Mouse (Mus musculus): ENCODE data around the gene Gpr137. TPM values are rescaled to one million over a fixed set of nuclear protein-coding genes. Genes with fewer than 3 reads are reported as not detected.

Gene Gpr137
- polyA plus RNA-seq, 1 experiment from 2014 or later: 20.0 TPM

DNA sequence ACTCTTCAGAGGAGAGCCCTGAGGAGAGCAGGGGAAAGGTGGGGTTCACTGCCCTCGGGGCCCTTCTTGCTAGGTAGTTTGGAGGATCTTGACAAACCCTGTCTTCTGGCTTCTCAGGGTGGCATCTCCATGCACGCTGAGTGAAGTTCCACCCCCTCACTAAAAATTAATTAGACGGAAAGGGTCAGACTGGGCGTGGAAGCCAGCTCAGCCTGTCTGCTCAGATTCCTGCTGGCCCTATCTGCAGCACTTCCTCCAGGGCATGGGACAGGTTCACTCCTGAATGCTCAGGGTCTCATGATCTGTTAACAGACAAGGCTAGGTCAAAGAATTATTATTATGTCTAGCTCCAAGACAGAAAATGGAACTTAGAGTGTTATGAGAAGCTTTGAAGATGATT, 49.8 kb downstream of the Gpr137 start:
- peak overlapping the region; percentile 0; the same call in 1 of the 2 replicates for H3K27ac ChIP-seq (ENCODE audit: low read depth, low read length)
- WGBS: 37% methylated on average over 4 of the region's 4 CpGs
- H3K9me3 ChIP-seq (ENCODE audit: control insufficient read depth): no peaks in the 10 kb centered on the region
- H3K4me1 ChIP-seq (replicated peaks; ENCODE audit: control insufficient read depth, insufficient read depth, low read length): no peaks in the 10 kb centered on the region
- TF ChIP-seq CTCF (IDR thresholded peaks at IDR 0.05; ENCODE audit: low read depth): no peak
- no peak overlapping the region for H3K9ac ChIP-seq (ENCODE audit: low read depth, low read length)
- H3K4me3 ChIP-seq (ENCODE audit: low read depth, low read length): no peak overlapping the region
- H3K36me3 ChIP-seq (ENCODE audit: control insufficient read depth, insufficient read depth): no peaks in the 10 kb centered on the region
- H3K27me3 ChIP-seq (replicated peaks; ENCODE audit: control insufficient read depth, insufficient read depth, low read length): no peaks in the 10 kb centered on the region
- no peak for ATAC-seq
- H3K4me2 ChIP-seq (replicated peaks; ENCODE audit: low read depth): no peak overlapping the region; the same call in 1 of the 2 replicates

Small RNAs within 50 kb of the gene (microRNA-seq; reads per million reads assigned to microRNA genes)
- 1.9 reads per million for gene Mir6990

Other genes with a start within 250 kb of the Gpr137 start
- gene Rps6ka4, start 101.8 kb downstream of the Gpr137 start, polyA plus RNA-seq (2015; fragmentation: Nextera tagmentation; extraction: Ambion mirVana): 15.7 and 16.7 TPM in 2 replicates
- gene Ccdc88b, start 84.3 kb downstream of the Gpr137 start, polyA plus RNA-seq (2015; fragmentation: Nextera tagmentation; extraction: Ambion mirVana): 1.4 and 1.7 TPM in 2 replicates
- gene Trmt112, start 32.8 kb downstream of the Gpr137 start, polyA plus RNA-seq (2015; fragmentation: Nextera tagmentation; extraction: Ambion mirVana): 52.0 and 54.4 TPM in 2 replicates
- gene Prdx5, start 32.4 kb downstream of the Gpr137 start, polyA plus RNA-seq (2015; fragmentation: Nextera tagmentation; extraction: Ambion mirVana): 910 and 912 TPM in 2 replicates
- 63.6 TPM in 2 replicates for gene Esrra, start 20.7 kb downstream of the Gpr137 start, polyA plus RNA-seq (2015; fragmentation: Nextera tagmentation; extraction: Ambion mirVana)
- gene Catsperz, start 17.1 kb downstream of the Gpr137 start, polyA plus RNA-seq (2015; fragmentation: Nextera tagmentation; extraction: Ambion mirVana): 0.65 and 0.76 TPM in 2 replicates
- gene Kcnk4, start 8.0 kb downstream of the Gpr137 start, polyA plus RNA-seq (2015; fragmentation: Nextera tagmentation; extraction: Ambion mirVana): 0.21 and 0.38 TPM in 2 replicates
- 66.2 and 70.1 TPM in 2 replicates for gene Bad, start 619 bp downstream of the Gpr137 start, polyA plus RNA-seq (2015; fragmentation: Nextera tagmentation; extraction: Ambion mirVana)
- gene Ppp1r14b, start 32.5 kb upstream of the Gpr137 start, polyA plus RNA-seq (2015; fragmentation: Nextera tagmentation; extraction: Ambion mirVana): 102 and 105 TPM in 2 replicates
- gene Plcb3, start 34.0 kb upstream of the Gpr137 start, polyA plus RNA-seq (2015; fragmentation: Nextera tagmentation; extraction: Ambion mirVana): 107 and 123 TPM in 2 replicates
- 135 and 142 TPM in 2 replicates for gene Fkbp2, start 38.0 kb upstream of the Gpr137 start, polyA plus RNA-seq (2015; fragmentation: Nextera tagmentation; extraction: Ambion mirVana)
- gene Vegfb, start 45.2 kb upstream of the Gpr137 start, polyA plus RNA-seq (2015; fragmentation: Nextera tagmentation; extraction: Ambion mirVana): 23.2 and 25.2 TPM in 2 replicates
- gene Dnajc4, start 50.1 kb upstream of the Gpr137 start, polyA plus RNA-seq (2015; fragmentation: Nextera tagmentation; extraction: Ambion mirVana): 32.3 and 35.1 TPM in 2 replicates
- gene Nudt22, start 53.6 kb upstream of the Gpr137 start, polyA plus RNA-seq (2015; fragmentation: Nextera tagmentation; extraction: Ambion mirVana): 50.4 and 51.9 TPM in 2 replicates
- 7.6 and 10.2 TPM in 2 replicates for gene Trpt1, start 53.7 kb upstream of the Gpr137 start, polyA plus RNA-seq (2015; fragmentation: Nextera tagmentation; extraction: Ambion mirVana)
- 8.9 and 9.3 TPM in 2 replicates for gene Fermt3, start 77.0 kb upstream of the Gpr137 start, polyA plus RNA-seq (2015; fragmentation: Nextera tagmentation; extraction: Ambion mirVana)
- gene Stip1, start 97.5 kb upstream of the Gpr137 start, polyA plus RNA-seq (2015; fragmentation: Nextera tagmentation; extraction: Ambion mirVana): 46.2 and 47.8 TPM in 2 replicates
- gene Macrod1, start 114.3 kb upstream of the Gpr137 start, polyA plus RNA-seq (2015; fragmentation: Nextera tagmentation; extraction: Ambion mirVana): 14.4 and 15.1 TPM in 2 replicates
- gene Flrt1, start 163.2 kb upstream of the Gpr137 start, polyA plus RNA-seq (2015; fragmentation: Nextera tagmentation; extraction: Ambion mirVana): 0.75 and 0.82 TPM in 2 replicates